Mouse (Mus musculus) ES-Bruce4 (cell line): Measurements from ENCODE around the gene Scn2b. TPM values are rescaled to one million over a fixed set of nuclear protein-coding genes. Genes with fewer than 3 reads are reported as not detected.

Experiments used
- H3K27ac ChIP-seq: 2 replicates; pipeline ENCODE4 v1.5.1; 2012; ENCODE audit warnings: low read length, inconsistent platforms; ENCODE audit not compliant: insufficient read depth
- H3K27me3 ChIP-seq: 2 replicates; pipeline ENCODE4 v1.6.1; 2012; ENCODE audit warnings: mild to moderate bottlenecking, low read length, inconsistent platforms; ENCODE audit not compliant: control insufficient read depth, poor library complexity, insufficient read depth, severe bottlenecking
- H3K36me3 ChIP-seq: 2 replicates; pipeline ENCODE4 v1.6.1; 2012; ENCODE audit warnings: inconsistent platforms, mild to moderate bottlenecking, low read length, moderate library complexity; ENCODE audit not compliant: control insufficient read depth, poor library complexity, insufficient read depth, severe bottlenecking
- H3K4me1 ChIP-seq: one replicate; pipeline ENCODE4 v1.8.1; 2011; ENCODE audit warnings: low read length; ENCODE audit not compliant: control insufficient read depth, insufficient read depth
- H3K4me3 ChIP-seq: 2 replicates; pipeline ENCODE4 v1.5.1; 2011; ENCODE audit warnings: low read depth, mild to moderate bottlenecking, low read length
- H3K9ac ChIP-seq: 2 replicates; pipeline ENCODE4 v1.6.1; 2012; ENCODE audit warnings: low read depth, mild to moderate bottlenecking, inconsistent platforms; ENCODE audit not compliant: poor library complexity, severe bottlenecking
- H3K9me3 ChIP-seq: replicated peaks from 2 replicates; pipeline ENCODE4 v1.6.1; 2012; ENCODE audit warnings: mild to moderate bottlenecking, low read length, inconsistent platforms; ENCODE audit not compliant: control insufficient read depth, poor library complexity, insufficient read depth, severe bottlenecking
- CTCF ChIP-seq: IDR thresholded peaks from one replicate; pipeline ENCODE4 v1.8.1; 2011; ENCODE audit warnings: low read depth, low read length
- EP300 ChIP-seq: IDR thresholded peaks from 2 replicates; pipeline ENCODE4 v1.6.1; 2011; ENCODE audit warnings: low read depth, low read length; ENCODE audit not compliant: insufficient read depth
- POLR2A ChIP-seq: IDR thresholded peaks from one replicate; pipeline ENCODE4 v1.8.1; 2011; ENCODE audit warnings: low read length; ENCODE audit not compliant: insufficient read depth
- polyA plus RNA-seq: library from polyadenylated mRNA; stranded (reverse); fragments of >200 nt; gene quantifications from 2 replicates; pipeline ENCODE4 v1.2.4, GENCODE M21; 2011; ENCODE audit warnings: low read depth; ENCODE audit not compliant: missing spikeins, insufficient read depth, insufficient read length

The Scn2b gene
- polyA plus RNA-seq, 1 experiment: 0.60 TPM

DNA sequence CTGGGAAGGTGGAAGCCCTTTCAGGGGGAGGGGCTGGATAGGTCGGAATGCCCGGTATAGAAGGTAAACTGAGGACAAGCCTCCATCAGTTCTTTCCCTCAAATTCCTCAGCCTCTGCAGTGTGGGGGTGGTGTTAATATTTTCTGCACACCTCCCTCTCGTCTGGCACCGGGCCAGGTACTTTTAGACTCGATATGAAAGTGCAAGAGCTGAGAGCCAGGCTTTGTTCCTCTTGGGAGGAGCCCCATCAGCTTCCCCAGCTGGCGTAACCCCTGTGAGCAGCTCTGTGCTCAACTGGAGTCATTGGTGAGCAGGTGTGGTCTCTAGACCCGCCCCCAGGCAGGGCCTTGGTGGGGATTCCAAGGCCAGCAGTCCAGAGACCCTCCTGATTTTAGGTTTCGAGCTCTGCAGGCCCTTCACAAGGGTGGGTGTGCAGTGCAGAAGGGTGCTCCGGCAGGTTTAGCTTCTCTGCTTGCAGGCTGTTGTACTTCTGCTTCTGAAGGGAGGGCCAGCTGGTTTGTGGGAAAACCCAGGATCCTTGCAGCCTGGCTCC, 4.7 kb downstream of the Scn2b start:
- no peak for TF ChIP-seq EP300
- TF ChIP-seq POLR2A: no peak
- Histone ChIP-seq H3K36me3 (no peaks in the 10 kb centered on the region), H3K9ac (no peak overlapping the region), H3K4me3 (peak overlapping the region; percentile 26; the same call in 1 of the 2 replicates), H3K27me3 (no peaks in the 10 kb centered on the region), H3K4me1 (no peaks in the 10 kb centered on the region), H3K27ac (no peak overlapping the region), H3K9me3 (no peaks in the 10 kb centered on the region)

GRCm38 (mm10) chr9:45125211-45125610, 7.6 kb downstream of the Scn2b start:
- Histone ChIP-seq H3K9me3 (no peaks in the 10 kb centered on the region), H3K27ac (no peak overlapping the region), H3K4me3 (no peak overlapping the region), H3K4me1 (no peaks in the 10 kb centered on the region), H3K36me3 (no peaks in the 10 kb centered on the region), H3K27me3 (no peaks in the 10 kb centered on the region), H3K9ac (no peak overlapping the region)
- TF ChIP-seq POLR2A (no peak), CTCF (no peak), EP300 (no peak)

DNA sequence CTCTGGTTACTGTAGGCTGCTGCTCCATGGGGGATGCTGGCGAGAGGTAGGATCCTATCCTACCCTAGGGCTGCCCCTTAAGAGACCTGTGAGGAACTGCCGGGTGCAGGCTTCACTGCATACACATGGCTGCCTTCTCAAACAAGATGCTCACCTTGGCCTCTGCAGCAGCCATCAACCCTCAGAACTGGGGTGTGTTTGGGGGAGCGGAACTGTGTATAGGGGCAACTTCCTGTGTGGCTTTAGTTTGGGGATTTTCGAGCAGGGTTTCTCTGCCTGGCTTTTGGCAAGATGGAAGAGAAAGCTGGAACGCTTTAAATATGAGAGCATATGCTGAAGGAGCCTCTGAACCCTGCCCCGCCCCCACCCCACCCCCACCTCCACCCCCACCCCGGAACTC, 9.4 kb downstream of the Scn2b start:
- Histone ChIP-seq H3K9me3 (no peaks in the 10 kb centered on the region), H3K27me3 (no peaks in the 10 kb centered on the region), H3K4me3 (no peak overlapping the region), H3K36me3 (no peaks in the 10 kb centered on the region), H3K9ac (no peak overlapping the region), H3K27ac (no peak overlapping the region), H3K4me1 (no peaks in the 10 kb centered on the region)
- no peak for TF ChIP-seq CTCF
- no peak for TF ChIP-seq EP300
- no peak for TF ChIP-seq POLR2A

GRCm38 (mm10) chr9:45130119-45130518, 12.5 kb downstream of the Scn2b start:
- Histone ChIP-seq H3K27me3 (no peaks in the 10 kb centered on the region), H3K4me1 (no peaks in the 10 kb centered on the region), H3K9ac (no peak overlapping the region), H3K27ac (no peak overlapping the region), H3K9me3 (no peaks in the 10 kb centered on the region), H3K4me3 (no peak overlapping the region), H3K36me3 (no peaks in the 10 kb centered on the region)
- TF ChIP-seq EP300: no peak
- TF ChIP-seq POLR2A: no peak

DNA sequence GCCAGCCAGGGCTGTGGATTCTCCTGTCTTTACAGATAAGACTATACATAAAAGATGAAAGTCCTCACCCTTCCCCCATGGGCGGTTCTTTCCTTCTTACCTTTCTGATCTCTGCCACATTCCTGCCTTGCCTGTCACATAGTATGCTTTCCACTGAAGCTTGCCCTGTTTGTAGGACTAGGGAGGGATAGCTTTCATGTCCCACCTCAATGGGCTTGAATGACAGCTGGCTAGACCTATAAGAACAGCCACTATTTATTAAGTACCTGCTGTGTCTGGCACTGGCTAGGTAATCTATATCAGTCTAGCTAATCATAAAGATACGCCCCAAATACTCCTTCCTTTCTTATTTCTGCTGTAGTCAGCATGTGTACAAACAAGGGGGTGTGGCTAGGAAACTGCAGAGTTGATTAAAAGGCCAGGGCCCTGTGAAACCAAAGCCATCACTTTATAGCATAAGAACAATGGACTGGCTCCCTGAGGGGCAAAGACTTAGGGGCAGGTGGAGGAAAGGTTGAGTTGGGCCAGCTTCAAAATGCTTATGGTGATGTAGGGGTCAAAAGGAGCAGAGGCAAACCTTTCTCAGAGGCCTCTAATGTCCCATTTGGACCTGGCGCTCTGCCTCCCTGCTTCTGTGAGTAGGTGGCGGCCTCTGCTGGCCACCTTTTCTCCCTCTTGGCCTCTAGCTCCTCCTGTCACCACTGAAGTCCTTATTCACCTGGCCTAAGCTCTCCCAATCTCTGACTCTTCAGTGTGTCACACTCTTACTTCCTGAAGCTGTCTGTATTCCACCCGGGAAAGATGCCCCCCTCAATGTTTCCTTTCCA, 16.1 kb downstream of the Scn2b start:
- H3K36me3 ChIP-seq: no peaks in the 10 kb centered on the region
- no peak overlapping the region for H3K4me3 ChIP-seq
- H3K27ac ChIP-seq: no peak overlapping the region
- peaks cover under 1% of the 10 kb centered on the region; the same call in 1 of the 2 replicates for H3K27me3 ChIP-seq
- H3K9me3 ChIP-seq: no peaks in the 10 kb centered on the region
- no peak overlapping the region for H3K9ac ChIP-seq
- H3K4me1 ChIP-seq: no peaks in the 10 kb centered on the region
- TF ChIP-seq EP300 (no peak), CTCF (peak; percentile 87), POLR2A (no peak)

- Histone ChIP-seq H3K27ac (no peak overlapping the region), H3K4me3 (no peak overlapping the region), H3K4me1 (no peaks in the 10 kb centered on the region), H3K36me3 (no peaks in the 10 kb centered on the region), H3K9ac (no peak overlapping the region), H3K27me3 (peaks cover 1% of the 10 kb centered on the region; the same call in 1 of the 2 replicates), H3K9me3 (no peaks in the 10 kb centered on the region)
- no peak for TF ChIP-seq EP300
- TF ChIP-seq POLR2A: no peak
Measured at GRCm38 (mm10) chr9:45136442-45137169, 19.0 kb downstream of the Scn2b start.
